Mouse (Mus musculus) liver, adult (tissue): ENCODE measurements around the gene Dlgap4.

Experiments
- GATA4 ChIP-seq: IDR thresholded peaks from 2 replicates; pipeline ENCODE4 v1.6.1; 2014; ENCODE audit warnings: mild to moderate bottlenecking, low read length; ENCODE audit not compliant: insufficient replicate concordance

Dlgap4 gene

GRCm38 (mm10) chr2:156810716-156811115 lies 197.2 kb downstream of the Dlgap4 start:
- no peak for TF ChIP-seq GATA4

- TF ChIP-seq GATA4, result no peak
Observed at GRCm38 (mm10) chr2:156811556-156811955, 198.1 kb downstream of the Dlgap4 start.
